Mouse (Mus musculus) kidney, adult 2 months (tissue): ENCODE measurements around the gene Tmem30a.

Experiments used
- CTCF ChIP-seq: fragments of 200-500 bp; conservative IDR thresholded peaks from 2 replicates; pipeline ENCODE4 v1.5.1; 2011; ENCODE audit warnings: low read depth, mild to moderate bottlenecking, control low read depth, low read length, moderate library complexity, mixed read lengths; ENCODE audit not compliant: insufficient read depth, insufficient read length
- POLR2A ChIP-seq: fragments of 200-500 bp; IDR thresholded peaks from one replicate; pipeline ENCODE4 v1.6.1; 2011; ENCODE audit warnings: low read depth, low read length, control low read depth

GRCm38 (mm10) chr9:79784934-79785793 lies 8.1 kb downstream of the Tmem30a start:
- TF ChIP-seq CTCF (no peak), POLR2A (no peak)
